Mouse (Mus musculus) MEL (cell line): Measurements from ENCODE around the gene Mecom. TPM values are rescaled to one million over a fixed set of nuclear protein-coding genes. Genes with fewer than 3 reads are reported as not detected.

ENCODE experiments used
- DNase-seq: peaks from one replicate; pipeline ENCODE4 v3.0.0; 2011; ENCODE audit warnings: low read depth, low spot score
- H3K27ac ChIP-seq: 2 replicates; pipeline ENCODE4 v1.5.1; 2012; ENCODE audit warnings: low read depth, mild to moderate bottlenecking, control low read depth, low read length, moderate library complexity; ENCODE audit not compliant: control insufficient read depth
- H3K27me3 ChIP-seq, 2 experiments: fragments of 150-350 bp in 1 of 2; sonication (generic) in 1 of 2; 2 replicates each; pipeline ENCODE4 v1.6.1; 2012; ENCODE audit warnings: low read length in 2 of 2, mild to moderate bottlenecking in 2 of 2, improper control_type of control experiment in 1 of 2, moderate library complexity in 1 of 2; ENCODE audit not compliant: insufficient read depth in 2 of 2, control insufficient read depth in 1 of 2
- H3K36me3 ChIP-seq, 2 experiments: 2 replicates each; pipeline ENCODE4 v1.6.1; 2012 to 2014; ENCODE audit warnings: low read length in 2 of 2, improper control_type of control experiment in 1 of 2, inconsistent platforms in 1 of 2, mild to moderate bottlenecking in 1 of 2; ENCODE audit not compliant: insufficient read depth in 2 of 2, control insufficient read depth in 1 of 2
- H3K4me1 ChIP-seq, 2 experiments: fragments of 150-350 bp in 1 of 2; sonication (generic) in 1 of 2; 2 replicates each; pipeline ENCODE4 v1.6.1; 2012; ENCODE audit warnings: low read length in 2 of 2, improper control_type of control experiment in 1 of 2, mild to moderate bottlenecking in 1 of 2; ENCODE audit not compliant: insufficient read depth in 2 of 2, control insufficient read depth in 1 of 2
- H3K4me3 ChIP-seq, 2 experiments: fragments of 150-350 bp in 1 of 2; sonication (generic) in 1 of 2; 2 replicates each; pipeline ENCODE4 v1.5.1; 2012; ENCODE audit warnings: low read depth in 2 of 2, low read length in 2 of 2, mild to moderate bottlenecking in 2 of 2, moderate library complexity in 2 of 2, control low read depth in 1 of 2, improper control_type of control experiment in 1 of 2; ENCODE audit not compliant: control insufficient read depth in 1 of 2, insufficient read depth in 1 of 2
- H3K79me2 ChIP-seq: 2 replicates; pipeline ENCODE4 v1.6.1; 2012; ENCODE audit warnings: mild to moderate bottlenecking, low read length, moderate library complexity; ENCODE audit not compliant: control insufficient read depth, poor library complexity, insufficient read depth
- H3K9ac ChIP-seq: 2 replicates; pipeline ENCODE4 v1.6.1; 2012; ENCODE audit warnings: low read depth, mild to moderate bottlenecking, control low read depth, low read length, moderate library complexity; ENCODE audit not compliant: control insufficient read depth, poor library complexity, severe bottlenecking
- H3K9me3 ChIP-seq: fragments of 150-350 bp; sonication (generic); replicated peaks from 2 replicates; pipeline ENCODE4 v1.6.1; 2012; ENCODE audit warnings: mild to moderate bottlenecking, low read length, improper control_type of control experiment, moderate library complexity; ENCODE audit not compliant: insufficient read depth
- CHD2 ChIP-seq: IDR thresholded peaks from 2 replicates; pipeline ENCODE4 v1.6.1; 2011; ENCODE audit warnings: low read length, improper control_type of control experiment
- CTCF ChIP-seq, 3 experiments: IDR thresholded peaks in 2 of 3; conservative IDR thresholded peaks in 1 of 3; 2 replicates each; pipeline ENCODE4 v1.5.1; 2011 to 2012; ENCODE audit warnings: low read length in 3 of 3, low read depth in 2 of 3, mild to moderate bottlenecking in 2 of 3, improper control_type of control experiment in 1 of 3, inconsistent platforms in 1 of 3, mixed read lengths in 1 of 3, moderate library complexity in 1 of 3; ENCODE audit not compliant: control insufficient read depth in 1 of 3, insufficient read depth in 1 of 3, poor library complexity in 1 of 3, severe bottlenecking in 1 of 3
- E2F4 ChIP-seq: IDR thresholded peaks from 2 replicates; pipeline ENCODE4 v1.6.1; 2011; ENCODE audit warnings: low read depth, low read length, improper control_type of control experiment, borderline replicate concordance
- EP300 ChIP-seq, 2 experiments: IDR thresholded peaks; 2 replicates each; pipeline ENCODE4 v1.6.1; 2011; ENCODE audit warnings: improper control_type of control experiment in 2 of 2, low read length in 2 of 2, low read depth in 1 of 2, mild to moderate bottlenecking in 1 of 2
- GABPA ChIP-seq: IDR thresholded peaks from 2 replicates; pipeline ENCODE4 v1.6.1; 2012; ENCODE audit warnings: low read depth, mild to moderate bottlenecking, inconsistent platforms, low read length, improper control_type of control experiment, moderate library complexity
- GATA1 ChIP-seq: IDR thresholded peaks from 2 replicates; pipeline ENCODE4 v1.6.1; 2011; ENCODE audit warnings: low read depth, low read length, improper control_type of control experiment
- HCFC1 ChIP-seq: IDR thresholded peaks from 2 replicates; pipeline ENCODE4 v1.6.1; 2012; ENCODE audit warnings: low read depth, mild to moderate bottlenecking, inconsistent platforms, low read length, improper control_type of control experiment, moderate library complexity
- JUND ChIP-seq: IDR thresholded peaks from 2 replicates; pipeline ENCODE4 v1.6.1; 2011; ENCODE audit warnings: low read depth, mild to moderate bottlenecking, improper control_type of control experiment, low read length
- KAT2A ChIP-seq: conservative IDR thresholded peaks from 2 replicates; pipeline ENCODE4 v1.6.1; 2012; ENCODE audit warnings: low read depth, low read length, improper control_type of control experiment, inconsistent platforms
- MAFK ChIP-seq: IDR thresholded peaks from 2 replicates; pipeline ENCODE4 v1.6.1; 2011; ENCODE audit warnings: low read depth, mild to moderate bottlenecking, low read length, improper control_type of control experiment, borderline replicate concordance
- MAZ ChIP-seq: IDR thresholded peaks from 2 replicates; pipeline ENCODE4 v1.6.1; 2012; ENCODE audit warnings: low read depth, mild to moderate bottlenecking, inconsistent platforms, low read length, improper control_type of control experiment
- MEF2A ChIP-seq: IDR thresholded peaks from 2 replicates; pipeline ENCODE4 v1.6.1; 2014; ENCODE audit warnings: low read depth, mild to moderate bottlenecking, inconsistent platforms, low read length, improper control_type of control experiment; ENCODE audit not compliant: poor library complexity, insufficient replicate concordance, severe bottlenecking; ENCODE audit errors: extremely low read depth
- MXI1 ChIP-seq: IDR thresholded peaks from 2 replicates; pipeline ENCODE4 v1.6.1; 2011; ENCODE audit warnings: mild to moderate bottlenecking, low read depth, low read length, improper control_type of control experiment
- NRF1 ChIP-seq: IDR thresholded peaks from 2 replicates; pipeline ENCODE4 v1.6.1; 2014; ENCODE audit warnings: low read depth, mild to moderate bottlenecking, inconsistent platforms, low read length, improper control_type of control experiment, moderate library complexity; ENCODE audit not compliant: poor library complexity, insufficient read depth, severe bottlenecking
- POLR2AphosphoS2 ChIP-seq: IDR thresholded peaks from 2 replicates; pipeline ENCODE4 v1.6.1; 2011; ENCODE audit warnings: low read length, improper control_type of control experiment
- POLR2AphosphoS5 ChIP-seq: IDR thresholded peaks from 2 replicates; pipeline ENCODE4 v1.6.1; 2012; ENCODE audit warnings: low read depth, borderline replicate concordance, mild to moderate bottlenecking, inconsistent platforms, low read length, moderate library complexity, mixed read lengths
- RAD21 ChIP-seq: IDR thresholded peaks from 2 replicates; pipeline ENCODE4 v1.6.1; 2011; ENCODE audit warnings: mild to moderate bottlenecking, low read depth, low read length, improper control_type of control experiment
- SMC3 ChIP-seq: IDR thresholded peaks from 2 replicates; pipeline ENCODE4 v1.6.1; 2011; ENCODE audit warnings: low read depth, low read length, improper control_type of control experiment
- TBP ChIP-seq: IDR thresholded peaks from 2 replicates; pipeline ENCODE4 v1.8.0; 2011; ENCODE audit warnings: low read depth, low read length, improper control_type of control experiment
- TCF12 ChIP-seq: IDR thresholded peaks from 2 replicates; pipeline ENCODE4 v1.6.1; 2014; ENCODE audit warnings: low read depth, mild to moderate bottlenecking, inconsistent platforms, low read length, improper control_type of control experiment, moderate library complexity
- UBTF ChIP-seq: IDR thresholded peaks from 2 replicates; pipeline ENCODE4 v1.6.1; 2012; ENCODE audit warnings: low read depth, mild to moderate bottlenecking, inconsistent platforms, low read length, improper control_type of control experiment, moderate library complexity, borderline replicate concordance; ENCODE audit not compliant: insufficient read depth
- ZNF384 ChIP-seq: IDR thresholded peaks from 2 replicates; pipeline ENCODE4 v1.6.1; 2012; ENCODE audit warnings: low read depth, mild to moderate bottlenecking, inconsistent platforms, low read length, improper control_type of control experiment
- polyA plus RNA-seq, 2 experiments: library from polyadenylated mRNA; stranded (reverse) in 1 of 2; unstranded in 1 of 2; fragments of >175 nt in 1 of 2; fragments of >200 nt in 1 of 2; gene quantifications; 2 replicates each; pipeline versions ENCODE4 v1.2.1 to v1.2.4; 2012; ENCODE audit warnings: low replicate concordance in 2 of 2, low read depth in 1 of 2; ENCODE audit not compliant: insufficient read length in 2 of 2, insufficient read depth in 1 of 2, missing spikeins in 1 of 2
- total RNA-seq: library from RNA; depleted of rRNA; stranded (reverse); fragments of 300-350 nt; gene quantifications from 2 replicates; pipeline ENCODE4 v1.2.3, GENCODE M21; 2012

Mecom gene
- total and polyA plus RNA-seq, 3 experiments = 0.04 TPM; not detected in 2

DNA sequence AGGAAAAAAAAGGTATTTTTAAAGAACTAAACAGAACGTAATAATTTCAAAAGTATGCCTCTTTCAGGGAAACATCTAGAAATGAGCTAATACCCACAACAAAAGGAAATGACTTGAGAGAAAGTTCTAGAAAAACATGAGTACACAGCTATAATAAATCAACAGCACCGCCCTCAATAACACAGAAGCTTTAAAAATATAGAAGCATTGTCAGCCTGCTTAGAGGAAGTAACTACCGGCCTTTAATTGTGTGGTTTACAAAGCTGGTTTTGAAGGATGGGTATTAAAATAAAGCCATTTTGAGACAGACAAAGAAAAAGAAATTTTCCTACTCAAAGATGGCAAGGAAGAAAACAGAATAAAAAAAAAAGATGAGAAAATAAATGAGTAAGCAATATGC, 217.3 kb downstream of the Mecom start:
- Histone ChIP-seq H3K4me3 (no peak overlapping the region), H3K9me3 (no peaks in the 10 kb centered on the region), H3K36me3 (no peaks in the 10 kb centered on the region), H3K27ac (no peak overlapping the region), H3K9ac (no peak overlapping the region), H3K4me1 (no peaks in the 10 kb centered on the region), H3K27me3 (no peaks in the 10 kb centered on the region), H3K79me2 (no peaks in the 10 kb centered on the region)
- no peak for DNase-seq
- TF ChIP-seq RAD21 = no peak
- TF ChIP-seq UBTF = no peak
- TF ChIP-seq CHD2 = no peak
- no peak for TF ChIP-seq TCF12
- TF ChIP-seq MXI1 = no peak
- no peak for TF ChIP-seq ZNF384
- no peak for TF ChIP-seq CTCF (IDR thresholded peaks at IDR 0.05 in 2 of 3, conservative IDR thresholded peaks at IDR 0.05 in 1 of 3; ENCODE audit: control insufficient read depth in 1 of 3, insufficient read depth in 1 of 3, low read depth in 2 of 3, low read length in 3 of 3, poor library complexity in 1 of 3, severe bottlenecking in 1 of 3)
- no peak for TF ChIP-seq SMC3
- no peak for TF ChIP-seq POLR2AphosphoS2
- no peak for TF ChIP-seq HCFC1
- no peak for TF ChIP-seq KAT2A
- no peak for TF ChIP-seq MAFK
- TF ChIP-seq E2F4 = no peak
- no peak for TF ChIP-seq MAZ
- no peak for TF ChIP-seq EP300 (IDR thresholded peaks at IDR 0.05; ENCODE audit: low read depth in 1 of 2, low read length in 2 of 2)

DNA sequence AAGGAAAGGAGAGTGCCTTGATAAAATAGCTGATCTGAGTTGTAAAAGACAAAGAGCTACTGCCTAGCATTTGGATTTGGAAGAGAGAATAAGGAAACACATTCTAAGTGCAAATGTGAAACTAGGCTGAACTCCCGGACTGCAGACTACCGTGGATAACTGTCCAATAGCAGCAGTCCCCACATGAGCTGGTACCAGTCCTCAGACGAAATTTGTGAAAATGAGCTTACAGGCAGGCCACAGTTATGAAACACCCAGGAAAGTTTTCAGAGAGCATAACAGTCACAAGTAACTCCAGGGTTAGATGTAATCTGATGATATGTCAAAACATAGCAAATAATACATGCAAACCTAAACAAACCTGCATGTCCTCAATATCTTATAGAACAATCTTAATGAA, 217.8 kb downstream of the Mecom start:
- H3K9ac ChIP-seq = no peak overlapping the region
- no peak overlapping the region for H3K27ac ChIP-seq
- no peaks in the 10 kb centered on the region for H3K79me2 ChIP-seq
- no peak for DNase-seq
- H3K4me1 ChIP-seq = no peaks in the 10 kb centered on the region
- TF ChIP-seq GATA1 = no peak
- no peak for TF ChIP-seq HCFC1
- TF ChIP-seq EP300 (IDR thresholded peaks at IDR 0.05; ENCODE audit: low read depth in 1 of 2, low read length in 2 of 2) = no peak
- TF ChIP-seq JUND = no peak
- no peak for TF ChIP-seq MAFK
- no peak for TF ChIP-seq MAZ
- TF ChIP-seq NRF1 = no peak
- TF ChIP-seq CHD2 = no peak
- TF ChIP-seq MEF2A = no peak
- no peak for TF ChIP-seq TCF12
- TF ChIP-seq GABPA = no peak
- no peak for TF ChIP-seq TBP
- TF ChIP-seq POLR2AphosphoS5 = no peak
- TF ChIP-seq POLR2AphosphoS2 = no peak
- no peak overlapping the region for H3K4me3 ChIP-seq
- H3K27me3 ChIP-seq = no peaks in the 10 kb centered on the region
- H3K9me3 ChIP-seq = no peaks in the 10 kb centered on the region
- H3K36me3 ChIP-seq = no peaks in the 10 kb centered on the region
